Mouse (Mus musculus): ENCODE measurements around the gene AL731706.2. TPM values are rescaled to one million over a fixed set of nuclear protein-coding genes. Genes with fewer than 3 reads are reported as not detected.
"Not testable (repeated sequence)": the region's sequence is repeated elsewhere in the genome, so short reads cannot be mapped to it uniquely, and the experiment has no call there.

Gene AL731706.2
- polyA plus RNA-seq, 1 experiment: not detected

GRCm38 (mm10) chr2:136908596-136908995 lies 23.1 kb upstream of the AL731706.2 start:
- Histone ChIP-seq H3K27ac (ENCODE audit: control insufficient read depth, insufficient read depth, low read depth, low read length, poor library complexity) (no peak overlapping the region), H3K4me1 (ENCODE audit: control insufficient read depth, insufficient read depth, low read length) (no peaks in the 10 kb centered on the region), H3K4me3 (replicated peaks; ENCODE audit: control insufficient read depth, low read depth, low read length) (no peak overlapping the region)
- 82% methylated on average over 3 of the region's 3 CpGs for WGBS
- no peak for TF ChIP-seq CTCF (IDR thresholded peaks at IDR 0.05; ENCODE audit: control insufficient read depth, insufficient read depth, low read length)

GRCm38 (mm10) chr2:136896131-136896530 lies 10.7 kb upstream of the AL731706.2 start:
- Histone ChIP-seq H3K27ac (ENCODE audit: control insufficient read depth, insufficient read depth, low read depth, low read length, poor library complexity) (no peak overlapping the region), H3K4me3 (replicated peaks; ENCODE audit: control insufficient read depth, low read depth, low read length) (no peak overlapping the region), H3K4me1 (ENCODE audit: control insufficient read depth, insufficient read depth, low read length) (no peaks in the 10 kb centered on the region; the same call in 1 of the 2 replicates)
- 89% methylated on average over 2 of the region's 2 CpGs for WGBS
- TF ChIP-seq CTCF (IDR thresholded peaks at IDR 0.05; ENCODE audit: control insufficient read depth, insufficient read depth, low read length) (no peak), POLR2A (IDR thresholded peaks at IDR 0.05; ENCODE audit: borderline replicate concordance, control insufficient read depth, low read depth, low read length) (no peak)

GRCm38 (mm10) chr2:136894494-136894893 lies 9.0 kb upstream of the AL731706.2 start:
- Histone ChIP-seq H3K27ac (ENCODE audit: control insufficient read depth, insufficient read depth, low read depth, low read length, poor library complexity) (no peak overlapping the region), H3K4me3 (replicated peaks; ENCODE audit: control insufficient read depth, low read depth, low read length) (no peak overlapping the region), H3K4me1 (ENCODE audit: control insufficient read depth, insufficient read depth, low read length) (no peaks in the 10 kb centered on the region; the same call in 1 of the 2 replicates)
- WGBS: 77% methylated on average over 2 of the region's 2 CpGs
- TF ChIP-seq CTCF (IDR thresholded peaks at IDR 0.05; ENCODE audit: control insufficient read depth, insufficient read depth, low read length) (no peak), POLR2A (IDR thresholded peaks at IDR 0.05; ENCODE audit: borderline replicate concordance, control insufficient read depth, low read depth, low read length) (no peak)

GRCm38 (mm10) chr2:136891951-136892371 lies 6.5 kb upstream of the AL731706.2 start:
- TF ChIP-seq CTCF (IDR thresholded peaks at IDR 0.05; ENCODE audit: control insufficient read depth, insufficient read depth, low read length): no peak
- no peak; the same call in 1 of the 2 replicates for TF ChIP-seq POLR2A (IDR thresholded peaks at IDR 0.05; ENCODE audit: borderline replicate concordance, control insufficient read depth, low read depth, low read length)
- H3K27ac ChIP-seq (ENCODE audit: control insufficient read depth, insufficient read depth, low read depth, low read length, poor library complexity): peak overlapping the region; percentile 40
- H3K4me1 ChIP-seq (ENCODE audit: control insufficient read depth, insufficient read depth, low read length): no peaks in the 10 kb centered on the region; the same call in 1 of the 2 replicates
- WGBS: under 1% methylated on average over 23 of the region's 23 CpGs
- H3K4me3 ChIP-seq (replicated peaks; ENCODE audit: control insufficient read depth, low read depth, low read length): peak overlapping the region; percentile 97

- under 1% methylated on average over 49 of the region's 49 CpGs for WGBS
- TF ChIP-seq CTCF (IDR thresholded peaks at IDR 0.05; ENCODE audit: control insufficient read depth, insufficient read depth, low read length) (no peak), POLR2A (IDR thresholded peaks at IDR 0.05; ENCODE audit: borderline replicate concordance, control insufficient read depth, low read depth, low read length) (peak; percentile 71)
- no peaks in the 10 kb centered on the region; the same call in 1 of the 2 replicates for H3K4me1 ChIP-seq (ENCODE audit: control insufficient read depth, insufficient read depth, low read length)
- peak within 1 kb of the TSS; percentile 97 for H3K4me3 ChIP-seq (replicated peaks; ENCODE audit: control insufficient read depth, low read depth, low read length)
- H3K27ac ChIP-seq (ENCODE audit: control insufficient read depth, insufficient read depth, low read depth, low read length, poor library complexity): peak within 1 kb of the TSS; percentile 86
Measured at GRCm38 (mm10) chr2:136891068-136891950, 5.8 kb upstream of the AL731706.2 start, which contains the start of the genes Slx4ip, AL731706.1 and Mkks. Gene Slx4ip (plus strand): TSS chr2:136891218. Gene AL731706.1 (minus strand): TSS chr2:136891389. Gene Mkks (minus strand): TSS chr2:136891389.

- Histone ChIP-seq H3K27ac (ENCODE audit: control insufficient read depth, insufficient read depth, low read depth, low read length, poor library complexity) (peak overlapping the region; percentile 86), H3K4me3 (replicated peaks; ENCODE audit: control insufficient read depth, low read depth, low read length) (peak overlapping the region; percentile 92)
- 5% methylated on average over 15 of the region's 15 CpGs for WGBS
- H3K4me1 ChIP-seq (ENCODE audit: control insufficient read depth, insufficient read depth, low read length): not testable (repeated sequence)
Measured at GRCm38 (mm10) chr2:136890716-136891067, 5.2 kb upstream of the AL731706.2 start.

GRCm38 (mm10) chr2:136886846-136887245 lies 1.4 kb upstream of the AL731706.2 start:
- no peak overlapping the region for H3K27ac ChIP-seq (ENCODE audit: control insufficient read depth, insufficient read depth, low read depth, low read length, poor library complexity)
- WGBS: 56% methylated on average over 4 of the region's 4 CpGs
- no peaks in the 10 kb centered on the region for H3K4me1 ChIP-seq (ENCODE audit: control insufficient read depth, insufficient read depth, low read length)
- TF ChIP-seq CTCF (IDR thresholded peaks at IDR 0.05; ENCODE audit: control insufficient read depth, insufficient read depth, low read length) (no peak), POLR2A (IDR thresholded peaks at IDR 0.05; ENCODE audit: borderline replicate concordance, control insufficient read depth, low read depth, low read length) (no peak)
- no peak overlapping the region for H3K4me3 ChIP-seq (replicated peaks; ENCODE audit: control insufficient read depth, low read depth, low read length)

GRCm38 (mm10) chr2:136854543-136855388 lies 30.7 kb downstream of the AL731706.2 start:
- 79% methylated on average over 5 of the region's 5 CpGs for WGBS
- Histone ChIP-seq H3K4me1 (ENCODE audit: control insufficient read depth, insufficient read depth, low read length) (no peaks in the 10 kb centered on the region), H3K4me3 (replicated peaks; ENCODE audit: control insufficient read depth, low read depth, low read length) (no peak overlapping the region), H3K27ac (ENCODE audit: control insufficient read depth, insufficient read depth, low read depth, low read length, poor library complexity) (no peak overlapping the region)
- TF ChIP-seq POLR2A (IDR thresholded peaks at IDR 0.05; ENCODE audit: borderline replicate concordance, control insufficient read depth, low read depth, low read length) (no peak), CTCF (IDR thresholded peaks at IDR 0.05; ENCODE audit: control insufficient read depth, insufficient read depth, low read length) (no peak)

Measured in bone marrow, adult 2 months (tissue).